Mouse (Mus musculus) brown adipose tissue, adult 24 weeks (tissue): ENCODE data around the gene Trim25. TPM values are rescaled to one million over a fixed set of nuclear protein-coding genes. Genes with fewer than 3 reads are reported as not detected.

ENCODE experiments used
- H3K27ac ChIP-seq: fragments of 200-500 bp; replicated peaks from 2 replicates; pipeline ENCODE4 v1.5.1; 2012; ENCODE audit warnings: low read depth, mild to moderate bottlenecking, low read length
- H3K4me1 ChIP-seq: fragments of 200-500 bp; 2 replicates; pipeline ENCODE4 v1.6.1; 2012; ENCODE audit warnings: low read length, mixed read lengths; ENCODE audit not compliant: control insufficient read depth, insufficient read depth, insufficient read length
- H3K4me3 ChIP-seq: fragments of 200-500 bp; 2 replicates; pipeline ENCODE4 v1.5.1; 2012; ENCODE audit warnings: low read depth, mild to moderate bottlenecking, low read length, moderate library complexity; ENCODE audit not compliant: insufficient read depth
- polyA plus RNA-seq: library from polyadenylated mRNA; stranded (reverse); fragments of >200 nt; gene quantifications from 2 replicates; pipeline ENCODE4 v1.2.4, GENCODE M21; 2012; ENCODE audit not compliant: missing spikeins, insufficient read depth, insufficient read length

Gene Trim25
- polyA plus RNA-seq, 1 experiment: 8.6 TPM

DNA sequence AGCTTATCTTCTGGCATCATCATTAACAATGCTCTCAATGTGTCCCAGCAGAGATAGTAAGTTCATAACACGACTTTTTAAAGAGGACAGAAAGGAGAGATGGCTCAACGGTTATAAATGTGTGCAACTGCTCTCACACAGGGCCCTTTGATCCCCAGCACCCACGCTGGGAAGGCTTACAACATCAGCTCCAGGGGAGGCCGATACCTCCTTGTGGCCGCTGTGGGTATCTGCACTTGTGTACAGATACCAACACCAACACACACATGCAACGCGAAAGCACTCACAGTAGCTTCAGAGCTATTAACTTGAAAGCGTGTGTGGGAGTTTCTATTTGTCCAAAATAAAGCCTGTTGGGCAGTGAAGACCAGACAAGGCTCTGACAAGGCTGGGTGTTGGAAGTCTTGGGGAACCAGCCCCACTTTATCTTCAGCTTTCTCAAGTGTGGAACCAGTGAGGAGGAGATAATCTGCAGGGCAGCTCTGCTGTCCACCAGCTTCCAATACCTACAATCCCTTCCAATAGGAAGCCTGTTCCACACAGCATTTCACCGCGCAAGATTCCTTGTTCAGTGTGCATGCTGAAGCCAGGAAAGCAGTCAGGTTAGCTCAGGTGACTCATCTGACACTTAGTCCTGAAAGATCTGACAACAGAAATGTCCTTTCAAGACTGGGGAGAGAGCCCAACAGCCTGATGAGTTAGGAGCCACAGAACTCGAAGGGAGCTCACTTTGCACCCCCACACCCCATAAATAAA, 59.5 kb downstream of the Trim25 start:
- peak overlapping the region; percentile 52 for H3K27ac ChIP-seq
- H3K4me1 ChIP-seq: no peaks in the 10 kb centered on the region
- H3K4me3 ChIP-seq: peak overlapping the region; percentile 73

DNA sequence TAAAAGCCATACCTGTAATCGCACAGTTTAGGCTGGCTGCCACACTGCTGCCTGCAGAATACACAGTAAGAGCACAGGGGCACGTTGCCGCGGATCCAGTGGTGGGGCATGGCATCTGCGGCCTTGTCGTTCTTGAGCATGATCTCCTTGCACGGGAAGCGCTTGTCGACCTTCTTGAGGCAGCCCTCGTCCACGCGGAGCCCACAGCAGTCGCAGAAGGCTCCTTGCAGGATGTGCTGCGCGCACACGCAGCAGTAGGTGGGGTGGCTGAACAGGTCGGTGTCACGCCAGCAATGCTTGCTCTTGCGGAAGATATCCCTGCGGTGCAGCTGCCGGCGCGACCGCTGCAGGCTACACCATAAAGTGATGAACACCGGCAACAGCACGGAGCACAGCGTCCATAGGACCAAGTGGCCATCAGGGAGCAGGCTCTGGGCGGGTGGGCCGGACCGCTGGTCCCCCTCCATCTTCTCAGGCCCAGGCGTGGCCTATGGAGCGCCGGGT, 60.8 kb downstream of the Trim25 start:
- Histone ChIP-seq H3K4me1 (no peaks in the 10 kb centered on the region), H3K4me3 (peak overlapping the region; percentile 73), H3K27ac (peak overlapping the region; percentile 16; the same call in 1 of the 2 replicates)

DNA sequence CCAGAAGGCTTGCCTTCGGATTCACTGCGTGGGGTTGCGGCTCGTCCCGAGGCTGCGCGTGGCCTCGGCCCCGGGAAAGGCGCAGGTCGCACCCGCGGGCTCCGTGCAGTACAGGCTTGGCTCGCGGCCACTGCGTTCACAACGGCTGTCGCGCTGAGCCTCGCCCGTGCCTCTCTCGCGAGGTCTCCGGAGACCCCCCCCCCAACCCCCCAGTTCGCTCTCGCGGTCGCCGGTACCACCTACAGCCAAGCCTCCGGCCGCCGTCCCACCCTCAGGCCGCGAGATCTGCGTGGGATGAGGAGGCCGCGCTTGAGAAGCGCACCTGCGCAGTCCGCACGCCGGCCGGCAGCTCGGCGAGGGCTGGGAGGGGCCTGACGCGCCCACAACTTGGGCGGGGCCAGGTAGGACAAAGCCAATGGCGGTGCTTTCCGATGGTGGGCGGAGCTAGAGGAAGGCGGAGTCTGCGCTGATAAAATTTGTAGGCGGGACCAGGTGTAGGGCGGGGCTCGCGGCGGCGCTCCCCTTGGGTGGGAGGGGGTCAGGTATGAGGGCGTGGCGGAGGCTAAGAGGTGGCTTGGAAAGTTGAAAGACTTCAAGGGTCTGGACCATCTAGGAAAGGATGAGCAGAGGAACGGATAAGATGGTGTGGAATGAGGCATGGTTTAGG, 61.4 kb downstream of the Trim25 start:
- H3K27ac ChIP-seq: peak overlapping the region; percentile 44
- no peaks in the 10 kb centered on the region for H3K4me1 ChIP-seq
- peak overlapping the region; percentile 73 for H3K4me3 ChIP-seq

DNA sequence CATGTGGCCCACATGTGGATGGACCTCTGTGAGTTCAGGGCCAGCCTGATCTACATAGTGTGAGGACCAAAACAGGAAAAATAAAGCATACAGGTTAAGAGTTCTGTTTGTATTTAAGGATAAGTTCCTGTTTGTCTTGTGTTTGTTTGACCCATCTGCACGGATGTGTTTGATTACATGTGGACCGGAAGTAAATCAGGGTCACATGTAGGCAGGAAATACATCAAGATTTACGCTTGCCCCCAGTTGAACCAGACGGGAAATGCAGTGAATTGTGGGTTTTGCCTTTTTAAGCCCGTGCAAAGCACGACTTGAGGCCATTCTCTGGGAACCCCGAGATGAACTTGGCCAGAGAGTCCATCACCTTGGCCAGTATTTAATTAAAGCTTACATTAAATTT, 62.2 kb downstream of the Trim25 start:
- Histone ChIP-seq H3K4me3 (no peak overlapping the region), H3K4me1 (no peaks in the 10 kb centered on the region), H3K27ac (no peak overlapping the region; the same call in 1 of the 2 replicates)

DNA sequence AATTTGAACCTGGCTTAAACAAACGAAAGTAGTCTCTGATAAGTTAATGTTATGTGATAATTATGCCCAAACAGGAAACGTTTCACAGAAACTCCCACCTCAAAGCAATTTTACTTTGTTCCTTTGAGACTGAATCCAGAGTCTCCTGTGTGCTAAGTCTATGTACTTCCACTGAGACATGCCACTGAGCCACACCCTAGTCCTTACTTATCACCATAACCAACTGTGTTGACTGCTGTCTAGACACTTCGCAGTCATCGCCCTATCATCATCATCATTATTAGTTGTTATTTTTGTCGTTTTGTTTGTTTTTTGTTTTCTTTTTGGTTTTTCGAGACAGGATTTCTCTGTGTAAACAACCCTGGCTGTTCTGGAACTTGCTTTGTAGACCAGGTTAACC, 65.1 kb downstream of the Trim25 start:
- Histone ChIP-seq H3K4me3 (no peak overlapping the region), H3K4me1 (peaks cover 9% of the 10 kb centered on the region), H3K27ac (no peak overlapping the region)

DNA sequence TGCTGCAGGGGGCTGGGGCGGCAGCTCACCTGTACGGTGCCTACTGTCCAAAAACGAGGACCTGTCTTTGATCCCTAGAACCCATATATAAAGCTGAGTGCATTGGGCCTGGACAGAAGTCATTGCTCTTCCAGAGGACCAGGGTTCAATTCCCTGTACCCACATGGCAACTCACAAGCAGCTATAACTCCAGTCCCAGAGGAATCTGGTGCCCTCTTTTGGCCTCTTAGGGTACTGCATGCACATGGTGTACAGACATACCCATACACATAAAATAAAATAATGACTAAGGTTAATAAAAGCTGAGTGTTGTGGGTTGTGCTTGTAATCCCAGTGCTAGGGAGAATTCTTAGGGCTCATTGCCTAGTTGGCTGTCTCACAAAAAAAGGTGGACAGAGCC, 66.1 kb downstream of the Trim25 start:
- H3K4me3 ChIP-seq: no peak overlapping the region
- H3K27ac ChIP-seq: no peak overlapping the region
- H3K4me1 ChIP-seq: peaks cover 9% of the 10 kb centered on the region

DNA sequence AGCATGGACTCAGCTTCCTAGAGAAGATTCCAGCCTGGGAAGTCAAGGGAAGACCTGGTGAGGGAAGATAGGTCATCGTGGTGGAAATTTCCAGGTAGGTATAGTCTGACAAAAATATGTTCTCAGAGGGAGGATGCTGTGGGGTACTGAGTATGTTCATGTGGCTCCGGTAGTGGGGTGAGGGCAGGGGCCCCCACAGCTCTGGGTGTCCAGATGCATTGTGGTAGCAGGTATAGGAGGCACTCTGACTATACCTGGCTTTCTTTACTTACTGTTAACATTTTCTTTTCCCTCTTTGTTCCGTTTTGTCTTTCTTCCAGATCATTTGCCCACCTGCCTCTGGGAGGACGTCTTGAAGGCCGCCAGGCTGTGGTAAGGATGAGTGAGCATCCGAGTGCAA, 67.0 kb downstream of the Trim25 start:
- Histone ChIP-seq H3K4me1 (peaks cover 9% of the 10 kb centered on the region), H3K27ac (0 out of 2 replicates have a peak overlapping the region, but pooled peaks have one; percentile 6), H3K4me3 (no peak overlapping the region)

DNA sequence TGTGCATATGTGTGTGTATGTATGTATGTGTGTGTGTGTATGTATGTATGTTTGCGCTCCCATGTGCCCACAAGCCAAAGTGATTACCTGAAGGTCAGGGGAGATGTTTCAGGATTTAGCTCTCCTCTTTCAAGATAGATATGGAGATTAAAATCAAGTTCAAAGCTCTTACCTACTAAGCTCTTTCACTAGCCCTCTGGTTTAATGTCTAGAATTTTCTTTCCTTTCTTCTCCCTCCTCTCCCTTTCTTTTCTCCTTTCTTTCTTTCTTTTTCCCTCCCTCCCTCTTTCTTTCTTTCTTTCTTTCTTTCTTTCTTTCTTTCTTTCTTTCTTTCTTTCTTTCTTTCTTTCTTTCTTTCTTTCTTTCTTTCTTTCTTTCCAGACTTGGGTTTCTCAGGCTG, 67.6 kb downstream of the Trim25 start, which contains the start of gene Dgke:
Dgke (minus strand) TSS at position 101 of the 400 bp plus-strand sequence.
- Histone ChIP-seq H3K4me3 (no peak within 1 kb of the TSS), H3K27ac (peak within 1 kb of the TSS; percentile 89), H3K4me1 (peaks cover 9% of the 10 kb centered on the region)

DNA sequence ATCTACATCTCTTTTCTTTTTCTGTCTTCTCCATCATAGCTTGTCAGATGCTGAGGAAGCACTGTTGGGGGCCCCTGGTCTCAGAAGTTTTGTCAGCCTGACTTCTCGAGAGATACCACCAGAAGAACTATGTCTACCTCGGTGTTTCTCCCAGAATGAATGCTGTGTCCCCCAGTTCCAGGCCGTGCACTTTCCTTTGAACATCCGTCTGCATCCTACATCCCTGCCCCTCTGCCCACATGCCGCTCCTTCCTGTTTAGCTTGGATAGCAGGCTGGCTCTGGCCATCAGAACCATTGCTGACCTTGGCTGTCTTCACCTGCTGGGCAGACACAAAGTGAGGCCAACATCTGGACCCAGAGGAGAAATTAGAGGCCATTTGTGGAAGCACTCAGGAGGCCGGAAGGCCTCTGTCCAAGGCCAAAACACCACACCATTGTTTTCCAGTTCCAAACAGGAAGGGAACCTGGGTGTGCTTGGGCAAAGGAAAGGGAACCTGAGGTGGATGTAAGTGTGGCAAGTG, 68.2 kb downstream of the Trim25 start:
- Histone ChIP-seq H3K4me1 (peaks cover 9% of the 10 kb centered on the region), H3K27ac (peak overlapping the region; percentile 89), H3K4me3 (no peak overlapping the region)

DNA sequence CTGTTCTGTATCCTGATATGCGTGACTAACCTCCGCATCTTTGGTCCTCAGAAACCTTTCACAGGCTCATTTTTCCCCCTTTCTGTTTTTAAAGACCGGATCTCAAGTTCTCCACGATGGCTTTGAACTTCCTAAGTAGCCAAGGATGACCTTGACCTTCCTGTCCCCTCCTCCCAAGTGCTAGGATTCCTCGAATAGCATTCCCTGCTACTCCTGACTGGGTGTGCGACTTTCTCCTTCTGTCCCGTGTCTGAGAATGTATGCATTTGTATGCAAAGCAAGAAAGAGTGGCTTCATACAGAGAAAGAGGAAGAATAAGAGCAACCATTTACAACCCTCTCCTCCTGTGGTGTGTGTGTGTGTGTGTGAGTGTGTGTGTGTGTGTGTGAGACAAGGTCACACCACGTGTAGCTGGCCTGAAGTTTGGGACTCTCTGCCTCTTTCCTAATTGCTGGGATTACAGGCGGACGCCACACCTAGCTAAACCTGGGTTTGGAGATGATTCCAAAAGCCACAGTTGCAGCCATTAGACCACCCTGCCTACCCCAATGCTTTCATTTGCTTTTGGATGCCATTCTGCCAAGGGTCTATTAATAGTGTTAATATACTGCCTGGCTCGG, 68.8 kb downstream of the Trim25 start:
- Histone ChIP-seq H3K4me3 (no peak overlapping the region), H3K4me1 (peaks cover 9% of the 10 kb centered on the region), H3K27ac (peak overlapping the region; percentile 89)

DNA sequence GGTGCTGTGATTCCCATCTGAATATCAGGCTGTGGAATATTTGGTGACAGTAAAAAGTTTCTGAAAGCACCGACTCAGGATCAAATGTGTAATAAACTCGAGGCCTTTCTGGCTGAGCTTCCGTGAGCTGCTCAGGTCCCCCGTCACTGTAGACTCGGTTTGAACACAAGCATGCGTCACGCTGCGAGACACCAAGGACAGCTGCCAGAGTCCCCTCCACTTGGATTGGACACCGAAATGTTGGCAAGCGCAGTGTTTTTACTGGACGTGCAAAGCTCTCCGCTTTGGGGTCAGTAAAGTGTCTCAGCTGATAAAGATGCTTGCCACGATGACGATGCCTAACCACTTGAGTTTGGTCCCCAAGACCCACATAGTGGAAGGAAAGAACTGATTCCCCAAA, 69.5 kb downstream of the Trim25 start:
- Histone ChIP-seq H3K4me3 (no peak overlapping the region), H3K4me1 (peaks cover 9% of the 10 kb centered on the region), H3K27ac (peak overlapping the region; percentile 89)

DNA sequence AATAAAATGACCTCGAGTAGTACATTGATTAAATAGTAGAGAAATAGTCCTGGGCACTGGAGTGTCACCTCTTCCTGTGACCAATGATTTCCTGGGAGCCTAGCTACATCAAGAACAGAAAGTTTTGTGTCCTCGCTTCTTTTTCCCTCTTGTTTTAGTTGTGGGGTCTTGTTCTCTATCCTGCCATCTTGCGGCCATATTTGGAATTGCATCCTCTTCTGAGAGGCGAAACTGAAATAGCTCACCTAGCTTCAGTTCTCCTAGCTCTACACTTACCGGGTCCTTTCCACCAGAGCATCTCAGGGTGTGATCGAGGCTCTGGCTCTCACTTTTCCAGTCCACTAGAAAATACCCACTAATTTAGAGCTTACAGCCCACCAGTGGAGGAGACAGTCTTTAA, 70.1 kb downstream of the Trim25 start:
- H3K4me1 ChIP-seq: peaks cover 9% of the 10 kb centered on the region
- H3K27ac ChIP-seq: no peak overlapping the region
- H3K4me3 ChIP-seq: no peak overlapping the region
